Mouse (Mus musculus): Measurements from ENCODE around the gene Gm10491.
"Not testable (repeated sequence)": the region's sequence is repeated elsewhere in the genome, so short reads cannot be mapped to it uniquely, and the experiment has no call there.

The Gm10491 gene

GRCm38 (mm10) chrX:7907735-7908134 lies at the start of gene Gm10491:
Gm10491 (minus strand) TSS chrX:7907835.
- no peak for DNase-seq

GRCm38 (mm10) chrX:7950091-7950490 lies 42.5 kb upstream of the Gm10491 start:
- no peak for DNase-seq

- DNase-seq: peak; percentile 71 to 85
These were observed 40.4 kb upstream of the Gm10491 start for GRCm38 (mm10) chrX:7947900-7948492.

- peak in 1 of 2 experiments; percentile 20 for DNase-seq
These were observed 39.7 kb upstream of the Gm10491 start, which contains the start of gene Hdac6 for GRCm38 (mm10) chrX:7947108-7947899. Hdac6 (minus strand) TSS chrX:7947889.

DNA sequence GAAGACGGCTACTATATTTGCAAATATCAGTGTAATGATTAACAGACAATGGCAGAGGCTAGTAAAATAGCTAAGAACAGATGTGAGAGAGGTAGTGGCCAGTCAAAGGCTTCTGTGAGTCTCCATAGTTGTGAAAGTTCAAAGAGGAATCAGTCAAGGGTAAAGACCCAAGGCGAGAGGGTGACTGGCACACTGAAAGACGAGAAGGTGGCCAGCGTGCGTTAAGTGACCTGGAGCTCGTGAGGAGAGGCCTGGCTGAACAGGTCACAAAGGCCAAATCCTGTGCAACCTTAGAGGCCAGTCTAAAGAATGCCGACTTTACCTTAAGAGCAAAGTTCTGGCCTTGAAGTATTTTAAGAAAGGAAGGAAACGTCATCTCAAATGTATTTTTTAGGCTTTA lies 38.0 kb upstream of the Gm10491 start:
- no peak for DNase-seq

DNA sequence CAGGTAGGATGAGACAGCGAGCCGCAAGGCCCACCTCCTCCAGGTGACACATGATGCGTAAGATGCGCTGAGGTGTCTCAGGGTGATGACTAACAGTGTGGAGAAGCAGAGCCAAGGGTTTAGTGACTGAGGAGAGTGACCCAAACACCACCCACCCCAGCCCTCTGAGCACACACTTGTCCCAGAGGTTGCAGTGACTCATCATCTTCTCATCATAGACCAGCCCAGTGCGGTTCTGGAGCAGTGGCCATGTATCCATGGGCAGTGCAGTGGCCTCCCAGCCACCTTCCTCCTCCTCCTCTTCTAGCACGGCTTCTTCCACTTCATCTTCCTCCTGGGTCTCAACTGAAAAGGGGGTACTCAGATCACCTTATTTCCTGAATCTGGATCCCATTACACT lies 30.0 kb upstream of the Gm10491 start:
- DNase-seq: no peak

DNA sequence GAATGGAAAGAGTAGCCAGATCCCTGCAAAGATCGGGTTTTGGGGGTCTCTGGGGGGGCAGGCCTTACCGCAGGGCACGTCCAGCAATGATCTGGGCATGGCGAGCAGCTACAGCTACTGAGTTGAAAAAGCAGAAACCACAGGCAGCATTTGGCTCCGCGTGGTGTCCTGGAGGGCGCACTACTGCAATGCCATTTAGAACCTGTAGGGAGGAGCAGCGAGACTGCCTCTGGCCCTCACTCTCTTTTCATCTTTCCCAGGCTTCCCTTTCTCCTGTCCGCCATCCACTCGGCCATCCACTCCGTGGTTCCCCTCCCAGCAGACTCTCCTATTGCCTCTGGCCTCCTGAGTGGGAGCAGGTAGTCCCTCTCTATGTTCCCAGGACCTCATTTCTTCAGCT lies 29.2 kb upstream of the Gm10491 start:
- no peak for DNase-seq

DNA sequence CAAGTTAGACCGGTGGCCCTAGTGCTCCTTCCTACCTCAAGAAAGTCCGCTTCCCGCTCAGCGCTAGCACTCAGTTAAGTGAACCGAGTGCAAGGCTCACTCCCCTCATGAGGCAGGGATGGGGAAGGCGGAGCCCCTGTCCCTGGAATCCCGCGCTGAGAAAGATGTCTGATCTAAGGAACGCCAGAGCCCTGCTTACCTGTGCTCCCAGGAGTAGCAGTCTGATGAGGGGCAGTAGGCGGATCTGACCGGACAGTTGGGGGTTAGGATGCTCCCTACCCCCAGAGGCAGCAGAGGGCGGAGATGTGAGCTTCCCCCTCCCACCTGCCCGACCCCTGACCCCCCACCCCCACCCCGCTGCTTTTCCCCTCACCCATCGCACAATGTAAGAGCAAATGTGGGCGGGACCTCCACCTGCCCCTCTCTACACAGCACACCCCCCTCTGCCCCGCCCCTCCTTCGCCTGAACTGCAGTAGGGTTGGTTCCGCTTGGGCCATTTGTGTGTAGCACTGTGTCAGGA lies 20.7 kb upstream of the Gm10491 start, which contains the start of gene Eras:
Gene Eras (minus strand): TSS at position 338 of the 521 bp plus-strand sequence.
- no peak for DNase-seq

DNA sequence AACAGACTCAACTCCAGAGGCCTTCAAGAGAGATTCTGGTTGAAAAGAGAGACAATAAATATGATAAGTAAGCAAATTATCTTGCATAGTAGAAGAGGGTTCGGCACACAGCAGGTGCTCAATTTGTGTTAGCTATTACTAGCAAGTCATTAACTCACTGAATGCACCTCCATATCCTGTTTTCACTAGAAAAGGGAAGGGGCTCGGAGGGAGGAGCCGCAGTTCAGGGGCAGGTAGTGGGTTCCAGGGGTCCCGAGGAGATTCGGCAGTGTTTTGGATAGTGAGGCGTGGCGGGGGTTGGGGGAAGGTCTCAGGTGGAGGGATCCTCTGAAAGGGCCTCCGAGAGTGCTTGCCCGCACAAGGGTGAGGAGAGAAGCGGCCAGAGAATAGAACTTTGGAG lies 19.5 kb upstream of the Gm10491 start:
- DNase-seq: no peak

GRCm38 (mm10) chrX:7926266-7926665 lies 18.6 kb upstream of the Gm10491 start:
- no peak for DNase-seq

- DNase-seq: no peak
These were observed 14.4 kb upstream of the Gm10491 start for GRCm38 (mm10) chrX:7922032-7922431.

GRCm38 (mm10) chrX:7919601-7920383 lies 12.2 kb upstream of the Gm10491 start, which contains the start of gene Pcsk1n:
Pcsk1n (plus strand) TSS chrX:7919822.
- no peak for DNase-seq

- DNase-seq: not testable (repeated sequence)
These were observed 10.3 kb upstream of the Gm10491 start for GRCm38 (mm10) chrX:7917960-7918359.

GRCm38 (mm10) chrX:7915669-7916068 lies 8.0 kb upstream of the Gm10491 start:
- peak; percentile 28 to 52 for DNase-seq

DNA sequence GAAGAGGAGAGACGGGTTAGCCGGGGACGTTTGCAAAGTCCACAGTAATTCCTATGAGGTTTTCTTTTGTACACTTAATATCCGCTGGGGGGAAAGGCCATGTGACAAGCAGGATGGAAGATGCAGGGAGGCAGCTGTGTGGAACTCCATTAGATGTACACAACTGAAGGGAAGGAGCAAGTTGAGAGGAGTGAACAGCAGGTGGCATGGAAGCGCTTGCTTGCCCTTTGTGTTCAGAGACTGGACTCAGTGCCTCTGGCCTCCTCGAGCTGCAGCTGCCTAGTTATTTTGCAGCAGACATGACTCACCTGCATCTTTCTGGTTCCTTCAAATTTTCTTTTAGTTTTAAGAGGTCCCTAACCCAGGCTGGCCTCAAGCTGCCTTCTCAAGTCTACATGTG lies 2.8 kb upstream of the Gm10491 start:
- no peak for DNase-seq

DNA sequence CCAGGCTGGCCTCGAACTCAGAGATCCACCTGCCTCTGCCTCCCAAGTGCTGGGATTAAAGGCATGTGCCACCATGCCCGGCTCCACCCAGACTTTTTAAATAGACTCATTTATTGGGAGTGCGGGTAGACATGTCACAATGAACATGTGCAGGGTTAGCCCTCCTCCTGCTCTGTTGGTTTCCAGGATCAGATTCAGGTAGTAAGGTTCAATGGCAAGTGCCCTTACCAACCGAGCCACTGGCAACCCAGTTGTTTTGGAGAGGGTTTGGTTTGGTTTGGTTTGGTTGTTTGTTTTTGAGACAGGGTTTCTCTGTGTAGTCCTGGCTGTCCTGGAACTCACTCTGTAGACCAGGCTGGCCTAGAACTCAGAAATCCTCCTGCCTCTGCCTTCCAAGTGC lies 1.6 kb upstream of the Gm10491 start, which contains the start of gene Gm10490:
Gene Gm10490 (plus strand): TSS at position 301 of the 400 bp plus-strand sequence.
- DNase-seq: not testable (repeated sequence)

DNA sequence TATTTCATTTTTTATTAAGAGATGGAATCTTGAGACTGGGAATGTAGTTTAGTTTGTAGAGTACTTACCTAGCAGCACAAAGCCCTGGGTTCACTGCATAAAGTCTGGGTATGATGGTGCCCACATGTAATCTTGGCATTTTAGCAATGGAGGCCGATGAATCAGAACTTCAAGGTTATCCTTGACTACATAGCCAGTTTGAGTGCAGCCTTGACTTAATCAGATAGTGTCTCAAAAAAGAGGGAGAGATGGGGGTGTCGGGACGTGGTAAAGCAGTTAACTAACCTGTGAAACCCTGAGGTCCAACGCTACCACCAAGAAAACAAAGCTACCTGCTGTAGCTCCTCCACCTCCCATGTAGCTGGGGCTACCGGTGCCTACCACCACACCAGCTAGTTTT lies 3.2 kb downstream of the Gm10491 start:
- no peak for DNase-seq

DNA sequence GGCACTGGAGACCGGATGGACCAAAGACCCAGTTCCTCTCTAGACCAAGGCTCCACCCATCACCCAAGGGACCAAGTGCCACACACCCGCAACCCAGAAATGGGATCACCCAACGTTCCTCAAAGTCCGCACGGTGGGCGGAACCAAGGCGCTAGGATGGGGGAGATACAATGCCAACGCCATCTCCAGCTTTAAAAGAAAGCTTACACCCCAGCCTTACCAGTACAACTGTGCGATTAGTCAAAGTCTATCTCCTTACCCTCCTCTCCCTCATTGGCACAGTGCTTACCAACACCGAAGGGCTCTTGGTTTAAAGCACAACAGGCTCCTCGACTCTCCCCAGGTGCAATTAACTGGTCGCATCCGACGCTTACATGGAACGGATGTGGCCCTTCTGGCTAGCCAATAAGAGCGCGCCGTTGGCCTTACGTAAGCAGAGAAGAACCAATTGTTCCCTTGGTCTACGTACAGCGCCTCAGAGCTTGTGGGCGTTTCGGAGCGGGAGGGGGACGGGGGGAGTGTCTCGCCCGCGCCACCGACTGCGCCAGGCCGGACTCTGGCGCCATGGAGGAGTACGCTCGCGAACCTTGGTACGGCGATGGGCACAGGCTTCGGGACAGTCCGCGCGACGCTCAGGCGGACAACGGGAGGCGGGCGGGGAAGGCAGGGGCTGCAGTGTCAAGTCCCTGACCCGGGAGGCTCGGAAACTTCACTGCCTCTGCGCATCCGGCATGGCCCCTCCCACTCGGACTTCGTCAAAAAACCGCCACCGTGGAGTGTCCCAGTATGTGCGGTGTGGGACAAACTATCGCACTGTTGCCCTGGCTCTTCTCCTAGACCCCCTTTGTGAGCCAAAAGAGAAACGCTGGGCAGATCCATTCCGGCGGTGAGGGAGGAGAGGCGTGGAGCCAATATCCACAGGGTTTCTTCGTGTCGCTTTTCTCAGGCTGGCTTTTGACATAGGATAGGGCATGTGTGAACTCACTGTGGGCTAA lies 8.5 kb downstream of the Gm10491 start, which contains the start of the genes Pqbp1 and Timm17b:
Gene Pqbp1 (minus strand): TSS at position 390 of the 995 bp plus-strand sequence.
Gene Timm17b (plus strand): TSS at position 478 of the 995 bp plus-strand sequence.
- peak; percentile 79 to 89 for DNase-seq

DNA sequence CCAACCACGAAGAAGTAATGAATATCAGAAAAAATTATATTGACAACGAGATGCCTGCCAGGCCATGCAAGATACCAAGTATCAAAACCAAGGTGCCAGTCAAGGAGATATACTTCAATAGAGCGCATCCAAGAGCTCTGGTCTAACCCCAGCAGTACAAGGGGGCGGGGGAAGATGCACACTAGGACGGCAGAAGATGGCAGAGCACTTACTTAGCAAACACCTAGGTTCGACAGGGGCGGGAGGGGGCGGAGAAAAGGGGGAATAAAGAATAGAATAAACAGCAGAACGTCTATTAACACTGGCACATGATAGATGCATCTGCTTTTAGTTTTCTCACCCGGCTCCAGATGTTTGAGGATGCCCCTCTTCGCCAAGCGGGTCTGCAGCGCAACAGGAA lies 9.4 kb downstream of the Gm10491 start:
- DNase-seq: no peak

DNA sequence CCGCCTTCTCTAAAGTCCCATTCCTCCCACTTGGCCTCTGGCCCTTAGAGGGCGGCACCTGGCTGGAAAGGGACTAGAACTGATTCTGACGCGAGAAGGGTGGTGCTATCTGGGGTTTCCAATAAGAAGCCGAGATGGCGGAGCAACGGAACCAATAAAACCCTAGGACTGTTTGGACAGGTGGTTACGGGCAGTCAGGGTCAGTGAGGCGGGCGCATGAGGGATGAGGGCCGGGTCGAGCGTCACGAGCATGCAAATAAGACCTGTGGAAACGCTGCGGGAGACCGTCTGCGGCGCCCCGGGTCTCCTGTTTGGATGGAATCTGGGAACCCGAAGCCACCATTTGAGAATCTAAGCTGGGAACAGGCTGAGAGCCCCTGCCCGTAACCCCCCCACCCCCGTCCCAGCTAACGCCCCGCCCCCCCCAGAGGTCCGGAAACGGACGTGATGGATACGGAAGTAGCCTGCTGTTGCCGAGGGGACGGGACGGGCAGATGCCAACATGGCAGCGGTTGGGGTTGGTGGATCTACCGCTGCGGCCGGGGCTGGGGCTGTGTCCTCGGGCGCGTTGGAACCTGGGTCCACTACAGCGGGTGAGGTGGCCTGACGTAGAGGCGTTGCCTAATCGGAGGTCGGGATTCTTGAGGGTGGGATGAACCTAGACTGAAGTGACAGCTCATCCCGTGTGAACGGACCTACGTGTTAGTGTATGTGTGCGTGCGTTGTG lies 23.6 kb downstream of the Gm10491 start, which contains the start of gene Slc35a2:
Gene Slc35a2 (plus strand): TSS at position 188 of the 727 bp plus-strand sequence.
- peak; percentile 54 to 68 for DNase-seq

- peak; percentile 48 to 57 for DNase-seq
These were observed 27.8 kb downstream of the Gm10491 start for GRCm38 (mm10) chrX:7879819-7880218.

All from thymus, postnatal 36 days (tissue).